12 mouse cellular contexts compared by ENCODE assay signal in the genomic region with DNA sequence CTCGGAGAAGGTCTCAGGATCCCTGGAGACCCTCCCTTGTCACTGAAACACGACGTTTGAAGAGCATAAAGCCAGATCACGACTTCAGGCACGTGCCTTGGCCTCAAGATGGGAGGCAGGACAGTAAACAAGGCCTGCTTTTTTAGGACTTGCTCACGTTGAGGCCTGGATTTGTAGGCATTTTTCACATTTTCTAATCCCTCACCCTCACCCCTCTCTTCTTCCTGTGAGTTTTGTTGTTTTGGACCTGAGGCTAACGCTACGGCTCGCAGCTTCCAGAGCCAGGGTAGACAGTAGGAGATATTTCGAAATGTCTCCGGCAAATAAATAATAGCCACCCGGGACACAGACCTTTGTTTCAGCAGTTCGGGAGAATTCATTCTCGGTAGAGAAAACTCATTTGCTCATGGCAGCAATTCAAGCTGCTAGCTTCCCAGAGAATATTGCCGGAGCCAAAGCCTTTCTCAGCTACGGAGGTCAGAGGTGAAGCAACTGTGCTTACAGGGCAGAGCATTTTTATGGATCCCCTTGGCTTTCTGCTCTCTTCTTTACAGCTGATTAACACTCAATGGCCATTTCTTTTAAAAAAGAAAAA. TPM values are rescaled to one million over a fixed set of nuclear protein-coding genes. Genes with fewer than 3 reads are reported as not detected.
A peak's percentile ranks its signal among the peaks of the same experiment; 100 is the strongest.
DNase-seq lines count a peak whose midpoint lies in the region; ATAC-seq and TF ChIP-seq lines count a peak whose summit lies in the region.
"Had no signal": no experiment of that assay in that cellular context is flagged by ENCODE, and none has a peak within 500 bp of the region (broad histone marks: within the 10 kb centered on the region; RNA-seq: fewer than 3 reads in every experiment).

No protein-coding gene starts in this region.

- H3K36me3 ChIP-seq in midbrain, postnatal 0 days (ENCODE audit: insufficient read depth, low read length): no peaks in the 10 kb centered on the region
- H3K36me3 ChIP-seq: limb, embryonic 12.5 days had no signal

- no peaks in the 10 kb centered on the region for H3K4me1 ChIP-seq in lung, adult 2 months (ENCODE audit: control insufficient read depth, insufficient read depth, low read length)
- no peaks in the 10 kb centered on the region for H3K4me1 ChIP-seq in midbrain, postnatal 0 days (ENCODE audit: insufficient read depth, low read length)

- H3K9me3 ChIP-seq in midbrain, postnatal 0 days (ENCODE audit: low read length): no peaks in the 10 kb centered on the region
- H3K9me3 ChIP-seq: limb, embryonic 12.5 days had no signal

- H3K27ac ChIP-seq in midbrain, postnatal 0 days (ENCODE audit: low read depth, low read length): no peak overlapping the region
- H3K27ac ChIP-seq: limb, embryonic 12.5 days had no signal

- no peak overlapping the region for H3K9ac ChIP-seq in midbrain, postnatal 0 days (replicated peaks; ENCODE audit: low read length, poor library complexity, severe bottlenecking)
- H3K9ac ChIP-seq: limb, embryonic 12.5 days had no signal

- no peak for ATAC-seq in midbrain, postnatal 0 days (ENCODE audit: low FRiP score)

- no peak for TF ChIP-seq CTCF in lung, adult 2 months (IDR thresholded peaks at IDR 0.05; ENCODE audit: insufficient read depth, low read length)
- no peak for TF ChIP-seq CTCF in midbrain, postnatal 0 days (IDR thresholded peaks at IDR 0.05)

- H3K4me3 ChIP-seq in lung, adult 2 months (replicated peaks; ENCODE audit: extremely low read depth, low read depth, low read length): no peak overlapping the region
- no peak overlapping the region for H3K4me3 ChIP-seq in midbrain, postnatal 0 days (ENCODE audit: low read depth, low read length)
- H3K4me3 ChIP-seq: limb, embryonic 12.5 days had no signal

- 67% methylated on average over 16 of the region's 16 CpGs for WGBS in lung, adult 2 months
- WGBS in midbrain, postnatal 0 days: 48% methylated on average over 16 of the region's 16 CpGs

- H3K27me3 ChIP-seq in midbrain, postnatal 0 days (ENCODE audit: insufficient read depth, low read length): no peaks in the 10 kb centered on the region

- intact Hi-C loops in heart, postnatal 25 days (cut with DNase I): no loop called here

- TF ChIP-seq POLR2A in lung, adult 2 months (IDR thresholded peaks at IDR 0.05; ENCODE audit: borderline replicate concordance, extremely low read depth, low read depth, low read length): no peak

- peak; percentile 92 for DNase-seq in heart, adult 11 months
- no peak for DNase-seq in heart, postnatal 25 days (ENCODE audit: low spot score)
- DNase-seq in lung, postnatal 14 days: peak; percentile 10
- no peak for DNase-seq in lung, adult 2 months
- peak; percentile 6 for DNase-seq in embryo, embryonic 9.5 days (ENCODE audit: extremely low spot score)
- peak; percentile 48 for DNase-seq in midbrain, postnatal 0 days (ENCODE audit: low spot score)
- no peak for DNase-seq in cerebellum, adult 9-11 months
- no peak for DNase-seq in layer of hippocampus, adult 11-12 months (ENCODE audit: low spot score)
- DNase-seq: spleen, adult 18-20 months; thymus, adult 2 months had no signal

- no peak overlapping the region for H3K4me2 ChIP-seq in midbrain, postnatal 0 days (ENCODE audit: low read depth, low read length, poor library complexity, severe bottlenecking)
- H3K4me2 ChIP-seq: limb, embryonic 12.5 days had no signal

RNA-seq across cellular contexts. Expression of a gene that starts 18.3 kb away (rescaled TPM):
- total RNA-seq in heart, postnatal 25 days (2021): 10 to 100 TPM; 60.8 to 61.5 TPM
- polyA plus RNA-seq in lung, adult 2 months (2012; rRNA removed): 93.3 and 95.5 TPM in 2 replicates
- total RNA-seq in midbrain, postnatal 0 days (2014; rRNA removed): 84.8 and 106 TPM in 2 replicates
- polyA plus RNA-seq in midbrain, postnatal 0 days (2015; fragmentation: Nextera tagmentation; extraction: Ambion mirVana): 159 and 160 TPM in 2 replicates

RNA-seq across cellular contexts. Expression of a gene that starts 18.8 kb away (rescaled TPM):
- not detected for total RNA-seq in heart, postnatal 25 days (2021)
- polyA plus RNA-seq in lung, adult 2 months (2012; rRNA removed): 0.47 and 1.2 TPM in 2 replicates
- total RNA-seq in midbrain, postnatal 0 days (2014; rRNA removed): 1.6 and 1.8 TPM in 2 replicates
- 4.0 and 6.5 TPM in 2 replicates for polyA plus RNA-seq in midbrain, postnatal 0 days (2015; fragmentation: Nextera tagmentation; extraction: Ambion mirVana)
- total RNA-seq: common myeloid progenitor, adult 5-6 weeks had no signal

Comparison
In these comparisons a context has a peak if more than half of its experiments do, and no peak if none do; other contexts are left out.
1. DNase-seq: peak in heart, adult 11 months (single experiment), lung, postnatal 14 days (single experiment), embryo, embryonic 9.5 days (single experiment) and midbrain, postnatal 0 days (single experiment); none in heart, postnatal 25 days (single experiment), lung, adult 2 months (single experiment), cerebellum, adult 9-11 months (single experiment) and layer of hippocampus, adult 11-12 months (single experiment).